Mouse (Mus musculus): ENCODE results near the gene Coro2a. TPM values are rescaled to one million over a fixed set of nuclear protein-coding genes. Genes with fewer than 3 reads are reported as not detected.
"Not testable (repeated sequence)": the region's sequence is repeated elsewhere in the genome, so short reads cannot be mapped to it uniquely, and the experiment has no call there.

The Coro2a gene
- 66.0 and 68.3 TPM in 2 replicates for polyA plus RNA-seq (2015; fragmentation: Nextera tagmentation; extraction: Ambion mirVana)

- Histone ChIP-seq H3K9ac (peak within 1 kb of the TSS; percentile 58), H3K27ac (peak within 1 kb of the TSS; percentile 60), H3K4me3 (replicated peaks) (peak within 1 kb of the TSS; percentile 59), H3K4me2 (replicated peaks) (peak within 1 kb of the TSS; percentile 93), H3K4me1 (replicated peaks) (peaks cover 6% of the 10 kb centered on the region; the same call in 1 of the 2 replicates), H3K27me3 (replicated peaks) (peaks cover 15% of the 10 kb centered on the region), H3K36me3 (no peaks in the 10 kb centered on the region), H3K9me3 (no peaks in the 10 kb centered on the region)
- ATAC-seq = peak; percentile 73
- under 1% methylated on average over 57 of the region's 66 CpGs for WGBS
These were observed at the start of gene Coro2a for GRCm38 (mm10) chr4:46601844-46602423. Gene Coro2a (minus strand): TSS chr4:46602202.

- 0 out of 2 replicates have a peak, but pooled peaks cover 10% of the 10 kb centered on the region for H3K4me1 ChIP-seq (replicated peaks)
- H3K9me3 ChIP-seq = no peaks in the 10 kb centered on the region
- peak within 1 kb of the TSS; percentile 90 for H3K4me2 ChIP-seq (replicated peaks)
- no peaks in the 10 kb centered on the region for H3K36me3 ChIP-seq
- WGBS = under 1% methylated on average over 69 of the region's 69 CpGs
- peak within 1 kb of the TSS; percentile 69 for H3K9ac ChIP-seq
- peak within 1 kb of the TSS; percentile 85 for H3K27ac ChIP-seq
- ATAC-seq = peak; percentile 98
- H3K27me3 ChIP-seq (replicated peaks) = no peaks in the 10 kb centered on the region
- H3K4me3 ChIP-seq (replicated peaks) = peak within 1 kb of the TSS; percentile 73
These were observed 48.2 kb upstream of the Coro2a start, which contains the start of gene Tbc1d2 for GRCm38 (mm10) chr4:46650086-46650753. Gene Tbc1d2 (minus strand): TSS chr4:46650209.

DNA sequence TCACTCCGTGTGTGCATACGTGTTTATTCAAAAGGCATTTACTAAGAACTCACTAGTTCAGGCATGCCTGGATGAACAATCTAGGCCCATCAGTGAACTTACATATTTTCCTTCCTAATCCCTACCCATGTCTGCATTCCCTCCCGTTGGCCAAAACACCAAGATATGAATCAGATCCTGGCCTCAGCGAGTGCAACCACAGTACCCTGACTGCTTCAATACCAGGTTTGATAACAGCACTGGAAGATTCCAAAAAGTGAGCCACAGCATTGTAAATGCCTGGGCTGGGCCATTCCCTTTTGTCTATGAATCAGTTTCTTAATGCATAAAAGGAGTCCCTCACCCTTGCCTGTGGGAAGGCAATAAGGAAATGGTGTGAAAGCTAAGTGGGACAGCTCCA is 47.2 kb upstream of the Coro2a start:
- Histone ChIP-seq H3K4me3 (replicated peaks) (peak overlapping the region; percentile 73), H3K36me3 (no peaks in the 10 kb centered on the region), H3K27ac (no peak overlapping the region), H3K9ac (peak overlapping the region; percentile 69), H3K27me3 (replicated peaks) (no peaks in the 10 kb centered on the region), H3K4me2 (replicated peaks) (peak overlapping the region; percentile 90), H3K9me3 (no peaks in the 10 kb centered on the region), H3K4me1 (replicated peaks) (0 out of 2 replicates have a peak, but pooled peaks cover 10% of the 10 kb centered on the region)
- WGBS = 31% methylated on average over 4 of the region's 4 CpGs
- ATAC-seq = peak; percentile 30; the same call in 1 of the 2 replicates

GRCm38 (mm10) chr4:46643676-46644112 is 41.7 kb upstream of the Coro2a start:
- Histone ChIP-seq H3K4me2 (replicated peaks) (no peak overlapping the region), H3K36me3 (no peaks in the 10 kb centered on the region), H3K27me3 (replicated peaks) (no peaks in the 10 kb centered on the region), H3K9ac (no peak overlapping the region), H3K4me1 (replicated peaks) (0 out of 2 replicates have a peak, but pooled peaks cover 9% of the 10 kb centered on the region), H3K4me3 (replicated peaks) (no peak overlapping the region), H3K9me3 (no peaks in the 10 kb centered on the region), H3K27ac (peak overlapping the region; percentile 66; the same call in 1 of the 2 replicates)
- ATAC-seq = peak; percentile 25; the same call in 1 of the 2 replicates
- 82% methylated on average over 8 of the region's 8 CpGs for WGBS

GRCm38 (mm10) chr4:46642924-46643675 is 41.1 kb upstream of the Coro2a start:
- no peaks in the 10 kb centered on the region for H3K9me3 ChIP-seq
- H3K36me3 ChIP-seq = no peaks in the 10 kb centered on the region
- peak overlapping the region; percentile 66 for H3K27ac ChIP-seq
- no peak overlapping the region for H3K4me3 ChIP-seq (replicated peaks)
- 0 out of 2 replicates have a peak, but pooled peaks cover 5% of the 10 kb centered on the region for H3K4me1 ChIP-seq (replicated peaks)
- no peaks in the 10 kb centered on the region for H3K27me3 ChIP-seq (replicated peaks)
- peak; percentile 93 for ATAC-seq
- H3K9ac ChIP-seq = no peak overlapping the region
- no peak overlapping the region for H3K4me2 ChIP-seq (replicated peaks)
- 68% methylated on average over 8 of the region's 8 CpGs for WGBS

- no peak for ATAC-seq
- no peaks in the 10 kb centered on the region for H3K9me3 ChIP-seq
- 0 out of 2 replicates have a peak, but pooled peaks cover 4% of the 10 kb centered on the region for H3K4me1 ChIP-seq (replicated peaks)
- no peaks in the 10 kb centered on the region for H3K36me3 ChIP-seq
- no peaks in the 10 kb centered on the region for H3K27me3 ChIP-seq (replicated peaks)
- WGBS = 75% methylated on average over 4 of the region's 4 CpGs
- H3K4me3 ChIP-seq (replicated peaks) = no peak overlapping the region
- no peak overlapping the region for H3K4me2 ChIP-seq (replicated peaks)
- H3K27ac ChIP-seq = no peak overlapping the region
- no peak overlapping the region for H3K9ac ChIP-seq
These were observed 39.3 kb upstream of the Coro2a start for GRCm38 (mm10) chr4:46641283-46641682.

DNA sequence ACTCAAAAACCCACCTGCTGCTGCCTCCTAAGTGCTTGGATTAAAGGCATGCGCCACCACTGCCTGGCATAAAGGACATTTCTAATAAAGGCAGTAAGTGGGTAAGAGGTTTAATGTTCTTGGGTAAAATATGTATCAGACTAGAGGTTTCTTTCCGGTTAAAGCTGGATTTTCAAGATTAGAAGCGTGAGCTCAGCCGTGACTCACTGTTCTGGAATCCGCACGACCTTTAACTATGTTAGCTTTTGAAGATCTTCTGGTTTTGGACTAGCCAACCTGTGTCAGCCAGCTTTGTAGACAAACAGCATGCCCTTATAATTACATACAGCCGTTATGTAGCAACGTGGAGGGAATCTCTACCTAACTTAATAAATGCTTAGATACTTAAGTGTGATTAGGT is 37.9 kb upstream of the Coro2a start:
- 65% methylated on average over 8 of the region's 8 CpGs for WGBS
- Histone ChIP-seq H3K9ac (no peak overlapping the region), H3K27ac (no peak overlapping the region), H3K9me3 (no peaks in the 10 kb centered on the region), H3K36me3 (no peaks in the 10 kb centered on the region), H3K27me3 (replicated peaks) (no peaks in the 10 kb centered on the region), H3K4me3 (replicated peaks) (no peak overlapping the region), H3K4me2 (replicated peaks) (no peak overlapping the region), H3K4me1 (replicated peaks) (0 out of 2 replicates have a peak, but pooled peaks cover 4% of the 10 kb centered on the region)
- no peak for ATAC-seq

DNA sequence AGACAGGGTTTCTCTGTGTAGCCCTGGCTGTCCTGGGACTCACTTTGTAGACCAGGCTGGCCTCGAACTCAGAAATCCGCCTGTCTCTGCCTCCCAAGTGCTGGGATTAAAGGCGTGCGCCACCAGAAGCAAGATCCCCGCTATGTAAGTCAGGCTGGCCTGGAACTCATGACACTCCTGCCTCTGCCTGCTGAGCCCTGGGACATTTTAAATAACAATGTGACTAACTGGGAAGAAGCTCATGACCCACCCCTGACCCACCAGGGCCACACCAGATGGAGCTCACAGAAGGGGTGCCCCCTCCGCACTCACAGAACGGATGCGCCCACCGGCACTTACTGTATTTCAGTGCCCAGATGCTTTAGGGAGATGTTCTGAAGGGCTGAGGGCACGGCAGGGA is 35.2 kb upstream of the Coro2a start:
- H3K4me3 ChIP-seq (replicated peaks); H3K9ac ChIP-seq; H3K4me1 ChIP-seq (replicated peaks); H3K9me3 ChIP-seq; H3K27ac ChIP-seq; H3K27me3 ChIP-seq (replicated peaks); H3K4me2 ChIP-seq (replicated peaks); ATAC-seq; H3K36me3 ChIP-seq: not testable (repeated sequence)
- WGBS = 95% methylated on average over 10 of the region's 10 CpGs

DNA sequence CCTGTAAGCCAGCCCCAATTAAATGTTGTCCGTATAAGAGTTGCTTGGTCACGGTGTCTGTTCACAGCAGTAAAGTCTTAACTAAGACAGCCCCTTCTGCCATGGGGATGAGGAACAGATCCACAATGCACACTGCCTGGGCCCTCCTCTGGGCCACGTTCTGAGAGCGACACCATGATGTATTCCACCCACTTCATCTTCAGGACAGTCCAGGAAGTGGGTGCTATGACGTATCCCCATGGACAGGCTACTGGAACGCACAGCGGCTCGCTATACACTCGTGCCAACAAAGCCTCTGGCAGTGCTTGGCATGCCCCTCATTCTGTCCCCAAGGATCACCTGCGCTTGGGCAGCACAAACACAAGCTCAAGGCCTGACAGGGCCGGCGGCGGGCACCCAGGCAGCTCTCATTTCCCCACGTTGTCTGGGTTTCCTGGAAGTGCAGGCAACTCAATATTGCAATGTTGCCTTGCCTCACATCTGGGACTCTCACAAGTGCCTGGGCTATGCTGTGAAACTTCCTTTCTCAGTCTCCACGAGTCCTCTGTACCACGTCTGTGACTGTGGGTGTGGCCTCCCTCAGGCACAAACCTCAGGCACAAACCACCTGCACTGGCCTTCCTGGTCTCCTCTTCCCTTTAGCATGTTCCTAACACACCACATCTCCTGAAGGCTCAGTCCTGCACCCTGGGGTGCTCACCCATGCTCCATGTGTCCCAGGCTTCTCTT is 33.9 kb upstream of the Coro2a start:
- Histone ChIP-seq H3K4me3 (replicated peaks) (no peak overlapping the region), H3K27ac (no peak overlapping the region), H3K4me2 (replicated peaks) (no peak overlapping the region), H3K27me3 (replicated peaks) (no peaks in the 10 kb centered on the region), H3K9ac (no peak overlapping the region), H3K9me3 (no peaks in the 10 kb centered on the region), H3K36me3 (no peaks in the 10 kb centered on the region), H3K4me1 (replicated peaks) (0 out of 2 replicates have a peak, but pooled peaks cover 3% of the 10 kb centered on the region)
- no peak for ATAC-seq
- 75% methylated on average over 16 of the region's 16 CpGs for WGBS

DNA sequence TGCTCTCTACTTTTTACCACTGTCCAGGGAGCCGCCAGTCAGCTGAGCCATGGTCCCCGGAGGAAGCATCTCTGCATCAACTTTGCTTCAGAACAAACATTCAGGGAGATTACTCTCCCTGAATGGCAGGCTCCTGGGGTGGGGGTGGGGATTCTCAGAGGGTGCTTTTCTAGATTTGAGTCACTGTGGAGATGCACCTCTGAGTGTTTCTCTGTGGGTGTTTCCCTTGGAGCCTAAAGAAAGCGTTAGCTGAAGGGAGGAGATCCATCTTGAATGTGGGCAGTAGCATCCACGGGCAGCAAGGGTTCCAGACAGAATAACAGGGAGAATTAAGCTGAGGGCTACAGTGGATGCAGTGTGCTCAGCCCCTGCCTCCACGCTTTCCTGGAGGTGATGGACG is 32.9 kb upstream of the Coro2a start:
- ATAC-seq = no peak
- H3K36me3 ChIP-seq = no peaks in the 10 kb centered on the region
- H3K27me3 ChIP-seq (replicated peaks) = no peaks in the 10 kb centered on the region
- H3K4me1 ChIP-seq (replicated peaks) = peaks cover 4% of the 10 kb centered on the region; the same call in 1 of the 2 replicates
- 58% methylated on average over 6 of the region's 6 CpGs for WGBS
- no peak overlapping the region for H3K4me2 ChIP-seq (replicated peaks)
- no peak overlapping the region for H3K27ac ChIP-seq
- no peak overlapping the region for H3K4me3 ChIP-seq (replicated peaks)
- no peak overlapping the region for H3K9ac ChIP-seq
- H3K9me3 ChIP-seq = no peaks in the 10 kb centered on the region

GRCm38 (mm10) chr4:46633565-46633964 is 31.6 kb upstream of the Coro2a start:
- not testable (repeated sequence) for H3K4me2 ChIP-seq (replicated peaks); H3K36me3 ChIP-seq; H3K9ac ChIP-seq; H3K27ac ChIP-seq; H3K27me3 ChIP-seq (replicated peaks); H3K4me3 ChIP-seq (replicated peaks); H3K4me1 ChIP-seq (replicated peaks); H3K9me3 ChIP-seq
- ATAC-seq = peak; percentile 48
- WGBS = 66% methylated on average over 6 of the region's 6 CpGs

Measured in intestine, embryonic 15.5 days (tissue).